In the genomic region with DNA sequence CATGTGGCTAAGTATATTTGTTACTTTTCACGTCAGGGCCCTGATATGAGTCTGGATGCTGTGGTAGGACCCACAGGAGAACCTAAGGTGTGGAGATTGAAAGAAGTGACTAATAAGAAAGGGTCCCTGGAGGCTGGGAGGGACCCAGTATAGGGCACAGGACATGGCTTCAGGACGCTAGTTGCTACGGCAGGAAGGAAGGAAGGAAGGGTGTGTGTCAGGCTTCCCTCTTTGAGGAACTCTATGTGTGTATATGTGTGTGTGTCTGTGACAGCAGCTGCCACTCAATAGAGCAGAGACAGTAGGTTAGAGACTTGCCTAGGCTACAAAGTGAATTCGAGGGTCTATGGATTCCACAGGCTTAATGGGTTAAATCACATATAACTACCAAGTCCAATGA, we compare ENCODE assay signal across 15 mouse cellular contexts. TPM values are rescaled to one million over a fixed set of nuclear protein-coding genes. Genes with fewer than 3 reads are reported as not detected.
DNase-seq lines count a peak whose midpoint lies in the region; ATAC-seq and TF ChIP-seq lines count a peak whose summit lies in the region.
"Had no signal": no experiment of that assay in that cellular context is flagged by ENCODE, and none has a peak within 500 bp of the region (broad histone marks: within the 10 kb centered on the region; RNA-seq: fewer than 3 reads in every experiment).

No protein-coding gene starts in this region.

- no peak for DNase-seq in gastrocnemius, adult 2 months
- no peak for DNase-seq in gastrocnemius, postnatal 14 days
- DNase-seq in layer of hippocampus, adult 2 months (ENCODE audit: low spot score in 2 of 2) = no peak
- no peak for DNase-seq in layer of hippocampus, adult 11-12 months (ENCODE audit: low spot score)
- DNase-seq in heart, adult 9 months (ENCODE audit: low spot score in 2 of 2) = peak; percentile 64 to 86
- DNase-seq in kidney, postnatal 36 days = peak; percentile 49 to 77
- no peak for DNase-seq in hindbrain, postnatal 0 days (ENCODE audit: low spot score)
- no peak for DNase-seq in left cerebral cortex, postnatal 36 days (ENCODE audit: low spot score in 2 of 2)
- DNase-seq: cerebellum, adult 11-12 months; gastrocnemius, postnatal 36 days; retina, postnatal 1 day had no signal

- H3K4me1 ChIP-seq in hindbrain, postnatal 0 days (ENCODE audit: insufficient read depth, low read length) = no peaks in the 10 kb centered on the region
- H3K4me1 ChIP-seq: embryonic facial prominence, embryonic 15.5 days; forebrain, embryonic 13.5 days; limb, embryonic 15.5 days had no signal

- no peaks in the 10 kb centered on the region for H3K27me3 ChIP-seq in hindbrain, postnatal 0 days (ENCODE audit: insufficient read depth, low read length)
- H3K27me3 ChIP-seq: embryonic facial prominence, embryonic 15.5 days; forebrain, embryonic 13.5 days; limb, embryonic 15.5 days had no signal

- ATAC-seq in hindbrain, postnatal 0 days = no peak
- ATAC-seq: forebrain, embryonic 13.5 days had no signal

- H3K9me3 ChIP-seq in hindbrain, postnatal 0 days (ENCODE audit: low read length) = no peaks in the 10 kb centered on the region
- H3K9me3 ChIP-seq: embryonic facial prominence, embryonic 15.5 days; forebrain, embryonic 13.5 days; limb, embryonic 15.5 days had no signal

- H3K4me3 ChIP-seq in gastrocnemius, adult 2 months = no peak overlapping the region
- no peak overlapping the region for H3K4me3 ChIP-seq in layer of hippocampus, adult 2 months
- no peak overlapping the region for H3K4me3 ChIP-seq in hindbrain, postnatal 0 days (ENCODE audit: low read length)
- H3K4me3 ChIP-seq: embryonic facial prominence, embryonic 15.5 days; forebrain, embryonic 13.5 days; limb, embryonic 15.5 days had no signal

- H3K36me3 ChIP-seq in hindbrain, postnatal 0 days (ENCODE audit: insufficient read depth, low read length) = peaks cover 29% of the 10 kb centered on the region

- no peak overlapping the region for H3K9ac ChIP-seq in hindbrain, postnatal 0 days (replicated peaks; ENCODE audit: low read length)
- H3K9ac ChIP-seq: embryonic facial prominence, embryonic 15.5 days; forebrain, embryonic 13.5 days; hindbrain, embryonic 14.5 days; limb, embryonic 15.5 days had no signal

- peak overlapping the region; percentile 85 for H3K27ac ChIP-seq in gastrocnemius, adult 2 months
- peak overlapping the region; percentile 2; the same call in 1 of the 2 replicates for H3K27ac ChIP-seq in layer of hippocampus, adult 2 months
- H3K27ac ChIP-seq in hindbrain, postnatal 0 days = no peak overlapping the region
- H3K27ac ChIP-seq: embryonic facial prominence, embryonic 15.5 days; forebrain, embryonic 13.5 days; hindbrain, embryonic 14.5 days; limb, embryonic 15.5 days had no signal

- intact Hi-C loops in gastrocnemius, adult 2 months (cut with DNase I) = no loop called here
- intact Hi-C loops in gastrocnemius, postnatal 14 days (cut with DNase I; ENCODE audit: low total_unique reads) = no loop called here
- intact Hi-C loops in left cerebral cortex, postnatal 36 days (cut with DNase I) = no loop called here

- 81% methylated on average over 4 of the region's 4 CpGs for WGBS in hindbrain, postnatal 0 days

- TF ChIP-seq CTCF in gastrocnemius, adult 2 months (IDR thresholded peaks at IDR 0.05) = no peak
- TF ChIP-seq CTCF in layer of hippocampus, adult 2 months (conservative IDR thresholded peaks at IDR 0.05) = no peak
- TF ChIP-seq CTCF in hindbrain, postnatal 0 days (IDR thresholded peaks at IDR 0.05; ENCODE audit: low read depth) = no peak

- H3K4me2 ChIP-seq in hindbrain, postnatal 0 days (ENCODE audit: low read depth, low read length) = no peak overlapping the region
- H3K4me2 ChIP-seq: embryonic facial prominence, embryonic 15.5 days; forebrain, embryonic 13.5 days; hindbrain, embryonic 14.5 days; limb, embryonic 15.5 days had no signal

RNA-seq across cellular contexts. Expression of a gene that starts 20.2 kb away (rescaled TPM):
- 10 to 100 TPM; 39.5 to 43.3 TPM for total RNA-seq in gastrocnemius, adult 2 months (2021)
- total RNA-seq in gastrocnemius, postnatal 14 days (2021) = 10 to 100 TPM; 31.0 to 33.2 TPM
- total RNA-seq in layer of hippocampus, adult 2 months (2021) = 10 to 100 TPM; 78.8 to 91.0 TPM
- total RNA-seq in hindbrain, postnatal 0 days (2014; rRNA removed) = 52.7 and 78.5 TPM in 2 replicates
- polyA plus RNA-seq in hindbrain, postnatal 0 days (2015; fragmentation: Nextera tagmentation; extraction: Ambion mirVana) = 33.9 and 36.2 TPM in 2 replicates
- 100 to 1,000 TPM; 136 to 141 TPM for total RNA-seq in left cerebral cortex, postnatal 36 days (2021)

RNA-seq across cellular contexts. Expression of a gene that starts 31.5 kb away (rescaled TPM):
- 10 to 100 TPM; 30.6 to 31.1 TPM for total RNA-seq in gastrocnemius, adult 2 months (2021)
- 10 to 100 TPM; 36.2 to 39.8 TPM for total RNA-seq in gastrocnemius, postnatal 14 days (2021)
- 10 to 100 TPM; 52.5 to 53.8 TPM for total RNA-seq in layer of hippocampus, adult 2 months (2021)
- 49.2 and 52.7 TPM in 2 replicates for total RNA-seq in hindbrain, postnatal 0 days (2014; rRNA removed)
- 136 and 141 TPM in 2 replicates for polyA plus RNA-seq in hindbrain, postnatal 0 days (2015; fragmentation: Nextera tagmentation; extraction: Ambion mirVana)
- 10 to 100 TPM; 51.5 to 52.9 TPM for total RNA-seq in left cerebral cortex, postnatal 36 days (2021)

Comparison
In these comparisons a context has a peak if more than half of its experiments do, and no peak if none do; other contexts are left out.
1. DNase-seq: peak in heart, adult 9 months (2 of 2) and kidney, postnatal 36 days (2 of 2); none in gastrocnemius, adult 2 months (single experiment), gastrocnemius, postnatal 14 days (single experiment), layer of hippocampus, adult 2 months (0 of 2), layer of hippocampus, adult 11-12 months (single experiment), hindbrain, postnatal 0 days (single experiment) and left cerebral cortex, postnatal 36 days (0 of 2).